13 mouse cellular contexts compared by ENCODE assay signal in the genomic region with DNA sequence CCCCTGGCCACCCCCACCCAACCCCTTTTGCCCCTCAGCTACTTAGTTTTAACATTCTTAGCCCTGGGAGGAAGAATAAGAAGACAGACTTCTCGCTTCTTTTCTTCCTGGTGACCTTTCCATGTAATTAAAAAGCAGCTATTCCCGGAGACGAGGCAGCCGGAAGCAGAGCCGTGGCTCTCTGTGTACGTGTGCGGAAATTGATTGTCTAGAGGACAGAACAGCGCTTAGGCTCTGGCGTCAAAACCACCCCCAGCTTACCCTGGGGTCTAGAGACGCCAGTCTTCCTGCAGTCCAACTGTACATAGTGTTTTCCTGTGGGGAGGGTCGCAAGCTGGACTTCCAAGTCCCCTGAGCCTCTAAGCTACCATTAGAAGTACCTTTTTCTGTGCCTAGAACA. TPM values are rescaled to one million over a fixed set of nuclear protein-coding genes. Genes with fewer than 3 reads are reported as not detected.
DNase-seq lines count a peak whose midpoint lies in the region; ATAC-seq and TF ChIP-seq lines count a peak whose summit lies in the region.
"Had no signal": no experiment of that assay in that cellular context is flagged by ENCODE, and none has a peak within 500 bp of the region (broad histone marks: within the 10 kb centered on the region; RNA-seq: fewer than 3 reads in every experiment).

No protein-coding gene starts in this region.

- H3K4me2 ChIP-seq in kidney, postnatal 0 days (ENCODE audit: low read length): no peak overlapping the region
- no peak overlapping the region for H3K4me2 ChIP-seq in embryonic facial prominence, embryonic 13.5 days
- no peak overlapping the region for H3K4me2 ChIP-seq in forebrain, postnatal 0 days (ENCODE audit: low read depth)
- H3K4me2 ChIP-seq in limb, embryonic 14.5 days (replicated peaks; ENCODE audit: low read depth, low read length, severe bottlenecking): no peak overlapping the region

- no peak for ATAC-seq in kidney, postnatal 0 days (replicated peaks; ENCODE audit: low FRiP score, low read depth)
- ATAC-seq in embryonic facial prominence, embryonic 13.5 days (ENCODE audit: insufficient number of reproducible peaks, insufficient read depth, low FRiP score, low TSS enrichment, low read depth): no peak
- no peak for ATAC-seq in forebrain, postnatal 0 days
- ATAC-seq in limb, embryonic 14.5 days (ENCODE audit: low FRiP score, low read depth): no peak
- ATAC-seq: activated CD4-positive, CD25-positive, alpha-beta regulatory T cell, adult 4 months had no signal

- no peaks in the 10 kb centered on the region for H3K27me3 ChIP-seq in kidney, postnatal 0 days (ENCODE audit: insufficient read depth, low read length)
- H3K27me3 ChIP-seq in embryonic facial prominence, embryonic 13.5 days: no peaks in the 10 kb centered on the region
- H3K27me3 ChIP-seq in forebrain, postnatal 0 days (ENCODE audit: insufficient read depth, low read length): no peaks in the 10 kb centered on the region
- no peaks in the 10 kb centered on the region for H3K27me3 ChIP-seq in limb, embryonic 14.5 days (ENCODE audit: control insufficient read depth, insufficient read depth, low read length)

- 22% methylated on average over 11 of the region's 11 CpGs for WGBS in kidney, postnatal 0 days
- 39% methylated on average over 11 of the region's 11 CpGs for WGBS in embryonic facial prominence, embryonic 13.5 days
- 39% methylated on average over 11 of the region's 11 CpGs for WGBS in forebrain, postnatal 0 days
- 33% methylated on average over 11 of the region's 11 CpGs for WGBS in limb, embryonic 14.5 days

- no peak for TF ChIP-seq POLR2A in limb, embryonic 14.5 days (IDR thresholded peaks at IDR 0.05; ENCODE audit: borderline replicate concordance, extremely low read depth, insufficient read depth, insufficient read length)

- H3K9me3 ChIP-seq in kidney, postnatal 0 days (replicated peaks; ENCODE audit: low read length): no peaks in the 10 kb centered on the region
- H3K9me3 ChIP-seq in embryonic facial prominence, embryonic 13.5 days: no peaks in the 10 kb centered on the region
- H3K9me3 ChIP-seq in forebrain, postnatal 0 days (ENCODE audit: low read length): no peaks in the 10 kb centered on the region
- H3K9me3 ChIP-seq in limb, embryonic 14.5 days (ENCODE audit: control insufficient read depth, low read length): no peaks in the 10 kb centered on the region

- no peak overlapping the region for H3K9ac ChIP-seq in kidney, postnatal 0 days (ENCODE audit: low read depth, low read length)
- H3K9ac ChIP-seq in embryonic facial prominence, embryonic 13.5 days: peak overlapping the region; percentile 12; the same call in 1 of the 2 replicates
- no peak overlapping the region for H3K9ac ChIP-seq in forebrain, postnatal 0 days
- H3K9ac ChIP-seq in limb, embryonic 14.5 days (ENCODE audit: low read depth, low read length, severe bottlenecking): no peak overlapping the region

- H3K36me3 ChIP-seq in kidney, postnatal 0 days (ENCODE audit: insufficient read depth, low read length): no peaks in the 10 kb centered on the region
- no peaks in the 10 kb centered on the region for H3K36me3 ChIP-seq in embryonic facial prominence, embryonic 13.5 days
- no peaks in the 10 kb centered on the region for H3K36me3 ChIP-seq in forebrain, postnatal 0 days (ENCODE audit: insufficient read depth)
- no peaks in the 10 kb centered on the region for H3K36me3 ChIP-seq in limb, embryonic 14.5 days (ENCODE audit: control insufficient read depth, insufficient read depth, low read length)

- no peak overlapping the region for H3K4me3 ChIP-seq in kidney, postnatal 0 days (replicated peaks; ENCODE audit: low read depth, low read length)
- H3K4me3 ChIP-seq in embryonic facial prominence, embryonic 13.5 days: no peak overlapping the region
- H3K4me3 ChIP-seq in forebrain, postnatal 0 days (ENCODE audit: low read depth, low read length): no peak overlapping the region
- H3K4me3 ChIP-seq in limb, embryonic 14.5 days (replicated peaks; ENCODE audit: low read length): no peak overlapping the region

- peak overlapping the region; percentile 21; the same call in 1 of the 2 replicates for H3K27ac ChIP-seq in kidney, postnatal 0 days
- H3K27ac ChIP-seq in embryonic facial prominence, embryonic 13.5 days: peak overlapping the region; percentile 87
- peak overlapping the region; percentile 5; the same call in 1 of the 2 replicates for H3K27ac ChIP-seq in forebrain, postnatal 0 days (ENCODE audit: low read depth, low read length)
- H3K27ac ChIP-seq in limb, embryonic 14.5 days (replicated peaks; ENCODE audit: low read depth, low read length): peak overlapping the region; percentile 80

- no peak for TF ChIP-seq CTCF in kidney, postnatal 0 days (IDR thresholded peaks at IDR 0.05; ENCODE audit: low read depth)
- no peak for TF ChIP-seq CTCF in forebrain, postnatal 0 days (IDR thresholded peaks at IDR 0.05; ENCODE audit: low read depth)

- peaks cover 12% of the 10 kb centered on the region for H3K4me1 ChIP-seq in kidney, postnatal 0 days (replicated peaks; ENCODE audit: insufficient read depth, low read length)
- peaks cover 68% of the 10 kb centered on the region for H3K4me1 ChIP-seq in embryonic facial prominence, embryonic 13.5 days
- H3K4me1 ChIP-seq in forebrain, postnatal 0 days (ENCODE audit: insufficient read depth): peaks cover 12% of the 10 kb centered on the region; the same call in 1 of the 2 replicates
- H3K4me1 ChIP-seq in limb, embryonic 14.5 days (ENCODE audit: control insufficient read depth, insufficient read depth, low read length): peaks cover 60% of the 10 kb centered on the region

- DNase-seq in kidney, postnatal 0 days (ENCODE audit: low spot score): peak; percentile 61
- no peak for DNase-seq in kidney, adult 9 months
- no peak for DNase-seq in forebrain, postnatal 0 days
- no peak for DNase-seq in limb, embryonic 14.5 days (ENCODE audit: low spot score)
- DNase-seq in ovary, adult 18-20 months (ENCODE audit: low spot score): no peak
- DNase-seq in cerebellum, adult 9-11 months: no peak
- no peak for DNase-seq in adrenal gland, adult 2 months
- DNase-seq: cerebellum, adult 11-12 months; kidney, postnatal 36 days had no signal

RNA-seq across cellular contexts. Expression of a gene that starts 41.9 kb away (rescaled TPM):
- polyA plus RNA-seq in kidney, postnatal 0 days (2015; fragmentation: Nextera tagmentation; extraction: Ambion mirVana): 25.2 and 31.1 TPM in 2 replicates
- polyA plus RNA-seq in embryonic facial prominence, embryonic 13.5 days (2015; fragmentation: Nextera tagmentation; extraction: Ambion mirVana): 176 and 272 TPM in 2 replicates
- total RNA-seq in forebrain, postnatal 0 days (2014; rRNA removed): 16.5 and 35.8 TPM in 2 replicates
- polyA plus RNA-seq in forebrain, postnatal 0 days (2015; fragmentation: Nextera tagmentation; extraction: Ambion mirVana): 12.6 and 18.8 TPM in 2 replicates
- polyA plus RNA-seq in limb, embryonic 14.5 days (2012; rRNA removed): 2,661 and 2,964 TPM in 2 replicates
- polyA plus RNA-seq in limb, embryonic 14.5 days (2014; fragmentation: Nextera tagmentation; extraction: Ambion mirVana): 487 and 640 TPM in 2 replicates
- total RNA-seq in adrenal gland, adult 2 months (2021): 100 to 1,000 TPM; 623 to 917 TPM
- 1,239 and 1,424 TPM in 2 replicates for polyA plus RNA-seq in adrenal gland, adult 2 months (2012; rRNA removed)
- total RNA-seq: liver, adult 2 months; monocyte, adult 5-6 weeks had no signal
- polyA plus RNA-seq: activated CD4-positive, CD25-positive, alpha-beta regulatory T cell, adult 4 months had no signal

Comparison
In these comparisons a context has a peak if more than half of its experiments do, and no peak if none do; other contexts are left out.
1. H3K27ac ChIP-seq: peak in every context shown above with its lines; median percentile 87 in embryonic facial prominence, embryonic 13.5 days; 80 in limb, embryonic 14.5 days; 21 in kidney, postnatal 0 days; 5 in forebrain, postnatal 0 days.